Mouse (Mus musculus): ENCODE results near the gene Zfp874a. TPM values are rescaled to one million over a fixed set of nuclear protein-coding genes. Genes with fewer than 3 reads are reported as not detected.
A peak's percentile ranks its signal among the peaks of the same experiment; 100 is the strongest.

The Zfp874a gene
- polyA plus RNA-seq (2014; fragmentation: Nextera tagmentation; extraction: Ambion mirVana) = 7.5 and 9.4 TPM in 2 replicates

DNA sequence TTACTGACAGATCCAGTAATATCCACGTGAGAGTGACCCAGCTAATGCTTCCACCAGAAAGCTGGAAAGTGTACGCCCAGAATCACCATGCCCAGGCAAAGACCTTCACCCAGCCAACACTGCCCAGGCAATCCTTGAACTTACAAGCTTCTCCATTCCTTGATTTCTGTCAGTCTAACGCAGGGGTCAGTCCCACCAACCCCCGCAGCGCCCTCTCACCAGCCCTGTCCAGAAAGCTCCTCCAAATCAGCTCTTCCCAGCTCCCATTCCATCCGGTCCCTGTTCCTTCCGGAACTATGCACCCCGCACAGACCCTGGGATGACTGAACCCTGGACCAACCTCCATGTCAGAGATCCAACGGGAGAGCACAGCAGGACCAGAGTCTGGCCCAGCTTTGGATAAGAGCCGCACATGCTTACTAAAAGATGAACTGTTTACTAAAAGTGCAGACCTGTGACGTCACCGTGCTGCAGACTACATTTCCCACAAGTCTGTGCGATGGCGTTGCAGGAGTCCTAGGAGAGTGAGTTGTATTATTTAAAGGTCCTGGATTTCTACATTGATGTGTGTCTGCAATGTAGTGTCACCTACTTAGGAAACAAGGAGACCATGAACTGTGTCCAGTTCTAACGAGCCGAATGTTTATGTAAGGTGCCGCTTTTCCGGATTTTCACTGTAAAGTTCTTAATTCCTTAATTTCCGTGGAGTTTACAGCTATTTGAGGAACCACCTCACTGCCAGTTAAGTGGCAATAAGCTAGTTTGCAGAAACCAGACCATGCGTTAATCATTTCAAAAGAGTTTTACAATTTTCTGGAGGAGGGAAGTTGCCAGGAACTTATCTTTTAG, at the start of gene Zfp874a:
Gene Zfp874a (minus strand): TSS at position 453 of the 849 bp plus-strand sequence.
- Histone ChIP-seq H3K4me3 (ENCODE audit: low read depth, low read length) (peak within 1 kb of the TSS; percentile 51), H3K27ac (ENCODE audit: low read depth, low read length) (no peak within 1 kb of the TSS), H3K36me3 (ENCODE audit: control insufficient read depth, insufficient read depth, low read length) (no peaks in the 10 kb centered on the region), H3K27me3 (ENCODE audit: control insufficient read depth, insufficient read depth, low read length) (no peaks in the 10 kb centered on the region), H3K4me2 (peak within 1 kb of the TSS; percentile 58), H3K9ac (ENCODE audit: low read length) (peak within 1 kb of the TSS; percentile 60), H3K4me1 (ENCODE audit: control insufficient read depth, insufficient read depth, low read length) (no peaks in the 10 kb centered on the region), H3K9me3 (ENCODE audit: control insufficient read depth, low read length) (no peaks in the 10 kb centered on the region; the same call in 1 of the 2 replicates)
- DNase-seq (ENCODE audit: low spot score, missing footprints) (peak; percentile 99), ATAC-seq (ENCODE audit: low FRiP score) (peak; percentile 96)
- 2% methylated on average over 20 of the region's 20 CpGs for WGBS

GRCm38 (mm10) chr13:67500908-67501307, 49.5 kb upstream of the Zfp874a start:
- H3K4me3 ChIP-seq (ENCODE audit: low read depth, low read length) = no peak overlapping the region
- ATAC-seq (ENCODE audit: low FRiP score) (0 out of 2 replicates have a peak, but pooled peaks have one; percentile 19), DNase-seq (ENCODE audit: low spot score, missing footprints) (no peak)

GRCm38 (mm10) chr13:67500084-67500719, 48.8 kb upstream of the Zfp874a start, which contains the start of gene Zfp58:
Zfp58 (minus strand) TSS chr13:67500555.
- Histone ChIP-seq H3K4me1 (ENCODE audit: control insufficient read depth, insufficient read depth, low read length) (peaks cover 6% of the 10 kb centered on the region; the same call in 1 of the 2 replicates), H3K4me2 (peak within 1 kb of the TSS; percentile 79), H3K36me3 (ENCODE audit: control insufficient read depth, insufficient read depth, low read length) (0 out of 2 replicates have a peak, but pooled peaks cover under 1% of the 10 kb centered on the region), H3K4me3 (ENCODE audit: low read depth, low read length) (peak within 1 kb of the TSS; percentile 75), H3K9me3 (ENCODE audit: control insufficient read depth, low read length) (no peaks in the 10 kb centered on the region), H3K27ac (ENCODE audit: low read depth, low read length) (no peak within 1 kb of the TSS), H3K27me3 (ENCODE audit: control insufficient read depth, insufficient read depth, low read length) (no peaks in the 10 kb centered on the region), H3K9ac (ENCODE audit: low read length) (peak within 1 kb of the TSS; percentile 80)
- ATAC-seq (ENCODE audit: low FRiP score) (peak; percentile 97), DNase-seq (ENCODE audit: low spot score, missing footprints) (peak; percentile 98)
- under 1% methylated on average over 22 of the region's 22 CpGs for WGBS

More at GRCm38 (mm10) chr13:67500908-67501307, 49.5 kb upstream of the Zfp874a start:
- Histone ChIP-seq H3K36me3 (ENCODE audit: control insufficient read depth, insufficient read depth, low read length) (no peaks in the 10 kb centered on the region), H3K9me3 (ENCODE audit: control insufficient read depth, low read length) (no peaks in the 10 kb centered on the region), H3K27ac (ENCODE audit: low read depth, low read length) (no peak overlapping the region), H3K9ac (ENCODE audit: low read length) (peak overlapping the region; percentile 80; the same call in 1 of the 2 replicates), H3K27me3 (ENCODE audit: control insufficient read depth, insufficient read depth, low read length) (no peaks in the 10 kb centered on the region), H3K4me1 (ENCODE audit: control insufficient read depth, insufficient read depth, low read length) (peaks cover 6% of the 10 kb centered on the region; the same call in 1 of the 2 replicates), H3K4me2 (no peak overlapping the region)
- WGBS = 79% methylated on average over 1 of the region's 1 CpGs

- Histone ChIP-seq H3K4me1 (ENCODE audit: control insufficient read depth, insufficient read depth, low read length) (peaks cover 6% of the 10 kb centered on the region; the same call in 1 of the 2 replicates), H3K27ac (ENCODE audit: low read depth, low read length) (no peak overlapping the region), H3K9me3 (ENCODE audit: control insufficient read depth, low read length) (peaks cover 4% of the 10 kb centered on the region; the same call in 1 of the 2 replicates), H3K9ac (ENCODE audit: low read length) (no peak overlapping the region), H3K36me3 (ENCODE audit: control insufficient read depth, insufficient read depth, low read length) (peaks cover 24% of the 10 kb centered on the region), H3K4me2 (no peak overlapping the region), H3K27me3 (ENCODE audit: control insufficient read depth, insufficient read depth, low read length) (no peaks in the 10 kb centered on the region), H3K4me3 (ENCODE audit: low read depth, low read length) (no peak overlapping the region)
- ATAC-seq (ENCODE audit: low FRiP score) = no peak
- 95% methylated on average over 1 of the region's 1 CpGs for WGBS
- no peak for DNase-seq (ENCODE audit: low spot score, missing footprints)
Observed at GRCm38 (mm10) chr13:67495631-67496030, 44.2 kb upstream of the Zfp874a start.

DNA sequence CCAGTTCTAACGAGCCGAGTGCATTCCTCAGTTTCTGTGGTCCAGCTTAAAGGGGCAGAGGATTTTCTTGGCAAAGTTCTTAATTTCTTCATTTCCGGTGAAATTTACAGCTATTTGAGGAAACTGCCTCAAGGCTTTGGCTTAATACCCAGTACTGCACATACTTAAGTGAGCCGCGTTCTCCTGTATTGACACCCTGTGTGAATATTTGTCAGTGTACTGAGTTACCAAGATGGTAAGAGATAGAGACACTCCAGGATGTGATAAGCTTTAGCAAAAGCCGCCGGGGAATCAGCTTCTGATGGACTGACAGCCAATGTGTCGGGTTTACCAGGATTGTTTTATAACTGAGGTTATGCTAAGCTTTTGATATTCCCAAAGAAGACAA, 33.0 kb upstream of the Zfp874a start:
- DNase-seq (ENCODE audit: low spot score, missing footprints) = no peak
- H3K27ac ChIP-seq (ENCODE audit: low read depth, low read length) = no peak overlapping the region

GRCm38 (mm10) chr13:67483625-67484423, 32.4 kb upstream of the Zfp874a start, which contains the start of gene Zfp874b:
Zfp874b (minus strand) TSS chr13:67484258.
- Histone ChIP-seq H3K36me3 (ENCODE audit: control insufficient read depth, insufficient read depth, low read length) (peaks cover 2% of the 10 kb centered on the region; the same call in 1 of the 2 replicates), H3K4me2 (peak within 1 kb of the TSS; percentile 52), H3K4me1 (ENCODE audit: control insufficient read depth, insufficient read depth, low read length) (no peaks in the 10 kb centered on the region), H3K27me3 (ENCODE audit: control insufficient read depth, insufficient read depth, low read length) (no peaks in the 10 kb centered on the region), H3K27ac (ENCODE audit: low read depth, low read length) (no peak within 1 kb of the TSS), H3K9me3 (ENCODE audit: control insufficient read depth, low read length) (no peaks in the 10 kb centered on the region), H3K9ac (ENCODE audit: low read length) (peak within 1 kb of the TSS; percentile 59), H3K4me3 (ENCODE audit: low read depth, low read length) (peak within 1 kb of the TSS; percentile 53)
- ATAC-seq (ENCODE audit: low FRiP score) (peak; percentile 95), DNase-seq (ENCODE audit: low spot score, missing footprints) (peak; percentile 99)
- WGBS = 6% methylated on average over 20 of the region's 20 CpGs

More for the DNA sequence above, 33.0 kb upstream of the Zfp874a start:
- Histone ChIP-seq H3K4me3 (ENCODE audit: low read depth, low read length) (peak overlapping the region; percentile 53), H3K36me3 (ENCODE audit: control insufficient read depth, insufficient read depth, low read length) (peaks cover 2% of the 10 kb centered on the region; the same call in 1 of the 2 replicates), H3K9ac (ENCODE audit: low read length) (peak overlapping the region; percentile 59; the same call in 1 of the 2 replicates), H3K9me3 (ENCODE audit: control insufficient read depth, low read length) (no peaks in the 10 kb centered on the region), H3K27me3 (ENCODE audit: control insufficient read depth, insufficient read depth, low read length) (no peaks in the 10 kb centered on the region), H3K4me1 (ENCODE audit: control insufficient read depth, insufficient read depth, low read length) (no peaks in the 10 kb centered on the region), H3K4me2 (peak overlapping the region; percentile 52)
- 54% methylated on average over 8 of the region's 8 CpGs for WGBS
- peak; percentile 65 for ATAC-seq (ENCODE audit: low FRiP score)

DNA sequence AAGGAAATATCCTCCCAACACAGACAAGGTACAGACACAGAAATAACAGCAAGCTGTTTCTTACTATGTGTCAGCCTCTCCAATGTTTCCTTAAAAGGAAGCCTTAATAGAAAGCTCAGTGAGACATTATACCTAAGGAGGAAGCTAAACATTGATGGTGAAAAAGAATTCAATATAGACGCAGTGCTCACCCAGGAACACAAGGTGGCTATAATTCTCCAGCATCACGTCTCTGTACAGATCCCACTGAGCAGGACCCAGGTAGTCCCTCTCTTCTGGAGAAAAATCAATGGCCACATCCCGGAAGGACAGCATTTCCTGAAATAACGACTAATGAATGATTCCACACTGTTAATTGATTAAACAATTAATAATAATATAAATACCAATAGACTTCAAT, 30.1 kb upstream of the Zfp874a start:
- no peaks in the 10 kb centered on the region for H3K9me3 ChIP-seq (ENCODE audit: control insufficient read depth, low read length)
- H3K36me3 ChIP-seq (ENCODE audit: control insufficient read depth, insufficient read depth, low read length) = no peaks in the 10 kb centered on the region
- ATAC-seq (ENCODE audit: low FRiP score) (no peak), DNase-seq (ENCODE audit: low spot score, missing footprints) (no peak)
- no peak overlapping the region for H3K4me3 ChIP-seq (ENCODE audit: low read depth, low read length)
- H3K9ac ChIP-seq (ENCODE audit: low read length) = no peak overlapping the region
- H3K27ac ChIP-seq (ENCODE audit: low read depth, low read length) = no peak overlapping the region
- H3K4me1 ChIP-seq (ENCODE audit: control insufficient read depth, insufficient read depth, low read length) = no peaks in the 10 kb centered on the region
- 67% methylated on average over 4 of the region's 4 CpGs for WGBS
- no peaks in the 10 kb centered on the region for H3K27me3 ChIP-seq (ENCODE audit: control insufficient read depth, insufficient read depth, low read length)
- H3K4me2 ChIP-seq = no peak overlapping the region

- ATAC-seq (ENCODE audit: low FRiP score) = no peak
- WGBS = 86% methylated on average over 3 of the region's 3 CpGs
Observed at GRCm38 (mm10) chr13:67469274-67469673, 17.9 kb upstream of the Zfp874a start.

More at GRCm38 (mm10) chr13:67469274-67469673, 17.9 kb upstream of the Zfp874a start:
- Histone ChIP-seq H3K9ac (ENCODE audit: low read length) (no peak overlapping the region), H3K4me1 (ENCODE audit: control insufficient read depth, insufficient read depth, low read length) (no peaks in the 10 kb centered on the region), H3K36me3 (ENCODE audit: control insufficient read depth, insufficient read depth, low read length) (no peaks in the 10 kb centered on the region; the same call in 1 of the 2 replicates), H3K4me2 (no peak overlapping the region), H3K27me3 (ENCODE audit: control insufficient read depth, insufficient read depth, low read length) (no peaks in the 10 kb centered on the region), H3K9me3 (ENCODE audit: control insufficient read depth, low read length) (no peaks in the 10 kb centered on the region), H3K27ac (ENCODE audit: low read depth, low read length) (no peak overlapping the region), H3K4me3 (ENCODE audit: low read depth, low read length) (no peak overlapping the region)
- DNase-seq (ENCODE audit: low spot score, missing footprints) = no peak

Measured in midbrain, embryonic 11.5 days (tissue).